Mouse (Mus musculus) erythroblast, embryonic 14.5 days (primary cell): ENCODE data around the gene Far1. TPM values are rescaled to one million over a fixed set of nuclear protein-coding genes. Genes with fewer than 3 reads are reported as not detected.

Source experiments
- H3K27me3 ChIP-seq: 2 replicates; pipeline ENCODE4 v1.6.1; 2012; ENCODE audit warnings: inconsistent platforms; ENCODE audit not compliant: control insufficient read depth
- H3K36me3 ChIP-seq: 2 replicates; pipeline ENCODE4 v1.6.1; 2012; ENCODE audit warnings: mild to moderate bottlenecking, inconsistent platforms; ENCODE audit not compliant: control insufficient read depth
- H3K4me1 ChIP-seq: 2 replicates; pipeline ENCODE4 v1.6.1; 2012; ENCODE audit warnings: inconsistent platforms; ENCODE audit not compliant: control insufficient read depth
- H3K4me3 ChIP-seq: replicated peaks from 2 replicates; pipeline ENCODE3; 2012; ENCODE audit warnings: moderate library complexity, mild to moderate bottlenecking, inconsistent platforms
- H3K9me3 ChIP-seq: 2 replicates; pipeline ENCODE4 v1.6.1; 2012; ENCODE audit warnings: low read length, inconsistent platforms, mixed read lengths; ENCODE audit not compliant: control insufficient read depth
- GATA1 ChIP-seq: IDR thresholded peaks from 2 replicates; pipeline ENCODE4 v1.6.1; 2012; ENCODE audit warnings: low read length, inconsistent platforms, mixed read lengths
- TAL1 ChIP-seq: IDR thresholded peaks from 3 replicates; pipeline ENCODE4 v1.6.1; 2012; ENCODE audit warnings: low read length, inconsistent platforms, mixed read lengths
- polyA plus RNA-seq: library from polyadenylated mRNA; stranded (reverse); fragments of >175 nt; gene quantifications from 2 replicates; pipeline ENCODE4 v1.2.3, GENCODE M21; 2012

Far1 gene
- polyA plus RNA-seq, 1 experiment: 0.12 TPM

GRCm38 (mm10) chr7:113591557-113592354, 78.1 kb downstream of the Far1 start:
- H3K9me3 ChIP-seq: no peaks in the 10 kb centered on the region
- no peak overlapping the region for H3K4me3 ChIP-seq
- no peaks in the 10 kb centered on the region for H3K36me3 ChIP-seq
- H3K4me1 ChIP-seq: no peaks in the 10 kb centered on the region
- H3K27me3 ChIP-seq: 0 out of 2 replicates have a peak, but pooled peaks cover 2% of the 10 kb centered on the region
- TF ChIP-seq GATA1 (no peak), TAL1 (no peak)

- H3K27me3 ChIP-seq: 0 out of 2 replicates have a peak, but pooled peaks cover 2% of the 10 kb centered on the region
- no peaks in the 10 kb centered on the region for H3K4me1 ChIP-seq
- H3K9me3 ChIP-seq: no peaks in the 10 kb centered on the region
- no peaks in the 10 kb centered on the region for H3K36me3 ChIP-seq
- no peak overlapping the region for H3K4me3 ChIP-seq
- TF ChIP-seq GATA1 (no peak), TAL1 (no peak)
Measured at GRCm38 (mm10) chr7:113592696-113593095, 79.1 kb downstream of the Far1 start.

- TF ChIP-seq GATA1 (no peak), TAL1 (no peak)
- H3K27me3 ChIP-seq: no peaks in the 10 kb centered on the region
- H3K9me3 ChIP-seq: no peaks in the 10 kb centered on the region
- H3K36me3 ChIP-seq: no peaks in the 10 kb centered on the region
- H3K4me1 ChIP-seq: no peaks in the 10 kb centered on the region
- H3K4me3 ChIP-seq: no peak overlapping the region
Measured at GRCm38 (mm10) chr7:113594363-113594762, 80.7 kb downstream of the Far1 start.

GRCm38 (mm10) chr7:113597231-113597630, 83.6 kb downstream of the Far1 start:
- Histone ChIP-seq H3K4me1 (no peaks in the 10 kb centered on the region), H3K9me3 (no peaks in the 10 kb centered on the region), H3K27me3 (no peaks in the 10 kb centered on the region), H3K36me3 (no peaks in the 10 kb centered on the region), H3K4me3 (no peak overlapping the region)
- TF ChIP-seq GATA1: no peak
- no peak for TF ChIP-seq TAL1

GRCm38 (mm10) chr7:113601803-113602202, 88.2 kb downstream of the Far1 start:
- H3K9me3 ChIP-seq: no peaks in the 10 kb centered on the region
- H3K4me1 ChIP-seq: no peaks in the 10 kb centered on the region
- H3K27me3 ChIP-seq: no peaks in the 10 kb centered on the region
- H3K36me3 ChIP-seq: no peaks in the 10 kb centered on the region
- TF ChIP-seq TAL1 (no peak), GATA1 (no peak)
- no peak overlapping the region for H3K4me3 ChIP-seq

- TF ChIP-seq GATA1 (no peak), TAL1 (no peak)
Measured at GRCm38 (mm10) chr7:113607928-113608327, 94.3 kb downstream of the Far1 start.

GRCm38 (mm10) chr7:113609027-113609705, 95.5 kb downstream of the Far1 start:
- Histone ChIP-seq H3K4me3 (no peak overlapping the region), H3K4me1 (no peaks in the 10 kb centered on the region), H3K36me3 (no peaks in the 10 kb centered on the region), H3K27me3 (no peaks in the 10 kb centered on the region; the same call in 1 of the 2 replicates), H3K9me3 (no peaks in the 10 kb centered on the region)
- TF ChIP-seq TAL1: no peak
- TF ChIP-seq GATA1: no peak

More at GRCm38 (mm10) chr7:113607928-113608327, 94.3 kb downstream of the Far1 start:
- Histone ChIP-seq H3K36me3 (no peaks in the 10 kb centered on the region), H3K9me3 (no peaks in the 10 kb centered on the region), H3K4me3 (no peak overlapping the region), H3K27me3 (no peaks in the 10 kb centered on the region; the same call in 1 of the 2 replicates), H3K4me1 (no peaks in the 10 kb centered on the region)

GRCm38 (mm10) chr7:113612628-113613027, 99.0 kb downstream of the Far1 start:
- no peaks in the 10 kb centered on the region for H3K4me1 ChIP-seq
- H3K9me3 ChIP-seq: no peaks in the 10 kb centered on the region
- no peak overlapping the region for H3K4me3 ChIP-seq
- no peak for TF ChIP-seq GATA1
- TF ChIP-seq TAL1: no peak
- H3K27me3 ChIP-seq: no peaks in the 10 kb centered on the region; the same call in 1 of the 2 replicates
- no peaks in the 10 kb centered on the region for H3K36me3 ChIP-seq

- no peak for TF ChIP-seq TAL1
- no peak for TF ChIP-seq GATA1
- Histone ChIP-seq H3K4me1 (no peaks in the 10 kb centered on the region), H3K27me3 (no peaks in the 10 kb centered on the region), H3K9me3 (no peaks in the 10 kb centered on the region), H3K36me3 (no peaks in the 10 kb centered on the region), H3K4me3 (no peak overlapping the region)
Measured at GRCm38 (mm10) chr7:113614198-113614927, 100.7 kb downstream of the Far1 start.
